Mouse (Mus musculus): Measurements from ENCODE around the gene Cux2.

DNA sequence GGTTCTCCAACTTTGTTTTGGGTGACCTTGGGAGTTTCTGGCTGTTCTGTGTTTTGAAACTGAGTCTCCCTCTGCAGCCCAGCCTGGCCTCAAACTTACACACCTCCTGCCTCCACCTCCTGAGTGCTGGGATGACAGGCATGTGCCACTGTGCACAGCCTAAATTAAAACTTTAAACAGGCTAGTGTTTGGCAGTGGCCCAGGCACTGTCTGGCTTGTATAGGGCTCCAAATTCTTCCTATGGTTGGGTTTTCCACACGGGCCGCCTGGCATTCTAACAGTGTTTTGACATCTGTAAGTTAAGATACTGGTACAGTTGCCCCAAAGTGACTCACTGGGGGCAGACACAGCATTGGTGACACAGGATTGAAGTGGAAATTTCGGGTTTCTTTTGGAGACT lies 36.2 kb upstream of the Cux2 start:
- TF ChIP-seq CTCF (IDR thresholded peaks at IDR 0.05; ENCODE audit: low read depth, low read length), result no peak
- TF ChIP-seq GATA1 (IDR thresholded peaks at IDR 0.05; ENCODE audit: borderline replicate concordance, low read length), result no peak
- no peak for TF ChIP-seq GATA2 (IDR thresholded peaks at IDR 0.05; ENCODE audit: borderline replicate concordance, low read depth, low read length)

Data from G1E (cell line).